Mouse (Mus musculus) kidney, postnatal 0 days (tissue): ENCODE measurements around the gene Sphk1. TPM values are rescaled to one million over a fixed set of nuclear protein-coding genes. Genes with fewer than 3 reads are reported as not detected.

Experiments
- ATAC-seq: fragments of 200-750 bp; cut with Nextera tagmentation; replicated peaks from 2 replicates; pipeline ENCODE4 v1.8.0; 2017; ENCODE audit warnings: low read depth, moderate number of reproducible peaks, moderate TSS enrichment, moderate library complexity; ENCODE audit not compliant: low FRiP score
- DNase-seq: peaks from one replicate; pipeline ENCODE4 v3.0.0-alpha.2; 2016; ENCODE audit warnings: low spot score
- H3K27ac ChIP-seq: fragments of 300-500 bp; sonication (generic); 2 replicates; pipeline ENCODE4 v1.5.1; 2014; ENCODE audit warnings: mild to moderate bottlenecking
- H3K27me3 ChIP-seq: fragments of 300-500 bp; sonication (generic); 2 replicates; pipeline ENCODE4 v1.6.1; 2014; ENCODE audit warnings: low read length, mixed read lengths; ENCODE audit not compliant: insufficient read depth
- H3K36me3 ChIP-seq: fragments of 300-500 bp; sonication (generic); 2 replicates; pipeline ENCODE4 v1.6.1; 2014; ENCODE audit warnings: low read length, mixed read lengths; ENCODE audit not compliant: insufficient read depth
- H3K4me1 ChIP-seq: fragments of 300-500 bp; sonication (generic); replicated peaks from 2 replicates; pipeline ENCODE4 v1.6.1; 2014; ENCODE audit warnings: antibody characterized with exemption, low read length, mixed read lengths; ENCODE audit not compliant: insufficient read depth
- H3K4me2 ChIP-seq: fragments of 300-500 bp; sonication (generic); 2 replicates; pipeline ENCODE4 v1.6.1; 2014; ENCODE audit warnings: mild to moderate bottlenecking, low read length, moderate library complexity, mixed read lengths
- H3K4me3 ChIP-seq: fragments of 300-500 bp; sonication (generic); replicated peaks from 2 replicates; pipeline ENCODE4 v1.5.1; 2014; ENCODE audit warnings: low read depth, low read length
- H3K9ac ChIP-seq: fragments of 300-500 bp; sonication (generic); 2 replicates; pipeline ENCODE4 v1.6.1; 2014; ENCODE audit warnings: low read depth, low read length
- H3K9me3 ChIP-seq: fragments of 300-500 bp; sonication (generic); replicated peaks from 2 replicates; pipeline ENCODE4 v1.6.1; 2016; ENCODE audit warnings: low read length, inconsistent platforms, mixed read lengths
- CTCF ChIP-seq: IDR thresholded peaks from 2 replicates; pipeline ENCODE4 v1.5.1; 2016; ENCODE audit warnings: antibody characterized with exemption, low read depth, mild to moderate bottlenecking, moderate library complexity
- WGBS: fragments of 180-500 bp; shearing (Covaris S2); extraction: QIAGEN DNeasy Blood & Tissue Kit; methylation state at CpG from one replicate; pipeline ENCODE4 v1.1.7; 2014; 5-methylcytosine and 5-hydroxymethylcytosine counted together
- polyA plus RNA-seq: library from polyadenylated mRNA; unstranded; fragments of >200 nt; fragmentation: Nextera tagmentation; extraction: Ambion mirVana; gene quantifications from 2 replicates; pipeline ENCODE4 v1.2.1, GENCODE M21; 2015

Sphk1 gene
- polyA plus RNA-seq, result 8.0 and 9.0 TPM in 2 replicates

GRCm38 (mm10) chr11:116530187-116531147, at the start of gene Sphk1:
Gene Sphk1, plus strand, starts transcription at chr11:116530925.
- Histone ChIP-seq H3K9ac (peak within 1 kb of the TSS; percentile 58), H3K36me3 (no peaks in the 10 kb centered on the region), H3K27me3 (no peaks in the 10 kb centered on the region), H3K4me1 (peaks cover 33% of the 10 kb centered on the region), H3K9me3 (no peaks in the 10 kb centered on the region), H3K27ac (0 out of 2 replicates have a peak within 1 kb of the TSS, but pooled peaks have one; percentile 11), H3K4me3 (peak within 1 kb of the TSS; percentile 53), H3K4me2 (peak within 1 kb of the TSS; percentile 98)
- 30% methylated on average over 11 of the region's 11 CpGs for WGBS
- DNase-seq, result no peak
- no peak for ATAC-seq
- TF ChIP-seq CTCF, result no peak

DNA sequence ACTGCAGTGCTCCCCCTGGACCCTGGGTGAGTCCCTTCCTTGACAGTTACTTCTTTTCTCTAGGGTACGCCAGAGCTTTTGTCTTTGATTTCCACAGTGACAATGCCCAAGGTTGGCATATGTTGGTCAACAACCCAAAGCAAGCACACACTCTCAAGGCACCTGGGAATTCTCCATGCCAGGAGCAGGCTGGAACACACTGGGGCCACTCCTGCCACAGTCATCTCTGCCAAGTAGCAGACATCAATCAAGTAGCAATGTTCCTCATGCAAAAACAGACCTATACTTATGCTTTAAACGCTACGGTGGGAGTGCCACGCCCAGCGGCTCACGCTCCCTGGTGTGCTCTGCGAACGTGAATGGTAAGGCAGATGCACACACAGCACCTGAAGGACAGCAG, 49.8 kb upstream of the Sphk1 start:
- Histone ChIP-seq H3K4me3 (no peak overlapping the region), H3K27me3 (no peaks in the 10 kb centered on the region), H3K9me3 (no peaks in the 10 kb centered on the region), H3K9ac (no peak overlapping the region), H3K27ac (no peak overlapping the region), H3K36me3 (peaks cover 63% of the 10 kb centered on the region), H3K4me1 (no peaks in the 10 kb centered on the region), H3K4me2 (no peak overlapping the region)
- WGBS, result 93% methylated on average over 8 of the region's 8 CpGs
- TF ChIP-seq CTCF, result no peak
- ATAC-seq (no peak), DNase-seq (no peak)

- 77% methylated on average over 7 of the region's 7 CpGs for WGBS
- peaks cover 57% of the 10 kb centered on the region for H3K36me3 ChIP-seq
- no peak for DNase-seq
These were observed 48.9 kb upstream of the Sphk1 start for GRCm38 (mm10) chr11:116481776-116482175.

DNA sequence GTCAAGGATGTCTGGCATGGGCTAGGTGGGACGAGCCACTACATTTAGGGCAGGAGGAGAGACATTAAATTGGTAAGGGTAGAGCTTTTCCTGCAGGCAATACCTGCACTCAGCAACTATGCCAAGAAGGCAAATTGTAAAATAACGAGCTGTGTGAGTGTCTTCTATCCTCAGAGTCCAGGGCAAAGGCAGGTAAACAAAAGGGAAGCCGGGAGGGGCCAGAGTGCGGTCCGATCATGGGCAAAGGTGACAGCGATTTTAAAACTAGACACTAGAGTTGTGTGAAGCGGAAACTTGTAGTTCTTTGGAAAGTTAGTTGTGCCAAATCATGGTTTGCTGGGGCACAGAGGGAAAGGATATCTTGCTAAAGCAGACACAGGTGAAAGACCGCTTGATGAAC, 46.5 kb upstream of the Sphk1 start:
- Histone ChIP-seq H3K9me3 (no peaks in the 10 kb centered on the region), H3K4me2 (no peak overlapping the region), H3K4me3 (no peak overlapping the region), H3K9ac (no peak overlapping the region), H3K27ac (no peak overlapping the region), H3K27me3 (no peaks in the 10 kb centered on the region), H3K36me3 (peaks cover 38% of the 10 kb centered on the region), H3K4me1 (no peaks in the 10 kb centered on the region; the same call in 1 of the 2 replicates)
- DNase-seq (no peak), ATAC-seq (no peak)
- TF ChIP-seq CTCF, result no peak
- WGBS, result 77% methylated on average over 8 of the region's 8 CpGs

More at GRCm38 (mm10) chr11:116481776-116482175, 48.9 kb upstream of the Sphk1 start:
- no peak for TF ChIP-seq CTCF
- H3K9me3 ChIP-seq, result no peaks in the 10 kb centered on the region
- no peak overlapping the region for H3K9ac ChIP-seq
- no peaks in the 10 kb centered on the region for H3K27me3 ChIP-seq
- no peak overlapping the region for H3K4me2 ChIP-seq
- no peak overlapping the region for H3K4me3 ChIP-seq
- no peak for ATAC-seq
- no peak overlapping the region for H3K27ac ChIP-seq
- no peaks in the 10 kb centered on the region for H3K4me1 ChIP-seq

DNA sequence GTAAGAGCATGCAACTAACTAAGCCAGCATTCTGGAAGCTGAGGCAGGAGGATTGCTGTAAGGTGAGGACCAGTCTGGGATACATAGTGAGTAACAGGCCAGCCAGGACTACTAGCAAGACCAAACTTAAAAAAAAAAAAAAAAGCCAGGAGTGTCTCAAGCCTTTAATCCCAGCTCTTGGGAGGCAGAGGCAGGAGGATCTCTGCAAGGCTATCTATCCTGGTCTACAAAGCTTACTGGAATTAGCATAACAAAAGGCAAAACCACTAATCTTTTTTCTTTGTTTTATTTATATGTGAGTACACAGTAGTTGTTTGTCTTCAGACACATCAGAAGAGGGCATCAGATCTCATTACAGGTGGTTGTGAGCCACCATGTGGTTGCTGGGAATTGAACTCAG, 42.5 kb upstream of the Sphk1 start:
- ATAC-seq, result no peak
- Histone ChIP-seq H3K4me2 (no peak overlapping the region), H3K9ac (no peak overlapping the region), H3K36me3 (peaks cover 19% of the 10 kb centered on the region; the same call in 1 of the 2 replicates), H3K9me3 (no peaks in the 10 kb centered on the region), H3K4me3 (no peak overlapping the region), H3K27me3 (no peaks in the 10 kb centered on the region), H3K4me1 (peaks cover 3% of the 10 kb centered on the region), H3K27ac (no peak overlapping the region)
- no peak for DNase-seq
- no peak for TF ChIP-seq CTCF

- peak overlapping the region; percentile 62 for H3K4me2 ChIP-seq
- peak; percentile 61 for TF ChIP-seq CTCF
- peak overlapping the region; percentile 70 for H3K4me3 ChIP-seq
- no peak overlapping the region for H3K27ac ChIP-seq
- peaks cover 3% of the 10 kb centered on the region for H3K4me1 ChIP-seq
- no peaks in the 10 kb centered on the region for H3K27me3 ChIP-seq
- H3K9ac ChIP-seq, result peak overlapping the region; percentile 89; the same call in 1 of the 2 replicates
- peaks cover 19% of the 10 kb centered on the region; the same call in 1 of the 2 replicates for H3K36me3 ChIP-seq
- WGBS, result 72% methylated on average over 14 of the region's 14 CpGs
- H3K9me3 ChIP-seq, result no peaks in the 10 kb centered on the region
- DNase-seq (no peak), ATAC-seq (no peak)
These were observed 41.9 kb upstream of the Sphk1 start for GRCm38 (mm10) chr11:116488693-116489375.
